Mouse (Mus musculus) embryonic fibroblast, embryonic 13.5 days (primary cell): Measurements from ENCODE around the gene Hacl1.

ENCODE experiments used
- CTCF ChIP-seq: IDR thresholded peaks from 2 replicates; pipeline ENCODE4 v1.5.1; 2011; ENCODE audit warnings: mild to moderate bottlenecking, control low read depth, low read length, moderate library complexity, borderline replicate concordance; ENCODE audit not compliant: insufficient read depth
- POLR2A ChIP-seq: IDR thresholded peaks from 2 replicates; pipeline ENCODE4 v1.6.1; 2011; ENCODE audit warnings: low read depth, mild to moderate bottlenecking, control low read depth, low read length, moderate library complexity

DNA sequence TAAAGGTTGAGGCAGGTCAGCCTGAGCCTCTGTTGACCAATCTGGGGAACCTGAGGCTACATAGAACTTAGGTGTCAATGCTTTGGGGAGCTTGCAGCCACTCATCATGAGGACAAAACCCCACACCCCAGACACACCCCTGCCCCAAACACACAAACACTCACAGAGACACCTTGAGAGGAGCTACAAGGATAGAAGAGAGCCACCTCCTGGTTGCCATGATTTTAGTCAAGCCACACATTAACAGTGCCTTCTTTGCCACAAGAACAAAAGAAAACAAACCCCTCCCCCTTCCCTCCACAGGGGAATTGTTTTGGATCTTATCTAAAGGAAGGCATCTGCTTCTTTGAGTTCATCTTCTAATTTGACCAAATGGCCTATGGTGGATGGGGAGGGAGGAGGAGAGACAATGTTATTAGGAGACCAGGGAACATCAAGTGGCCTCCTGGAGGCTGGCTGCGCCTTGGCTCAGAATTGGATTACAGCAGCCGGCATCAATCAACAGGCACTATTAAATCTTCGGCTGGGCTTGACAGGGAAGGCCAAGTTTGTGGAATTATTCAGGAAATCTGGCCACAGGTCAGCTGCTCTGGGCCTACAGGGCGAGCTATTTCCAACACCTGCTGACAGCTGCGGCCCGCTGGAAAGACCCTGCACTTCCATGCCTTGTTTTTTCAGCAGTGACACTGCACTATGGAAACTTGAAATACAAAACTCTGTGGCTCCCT lies 76.5 kb downstream of the Hacl1 start:
- TF ChIP-seq POLR2A (no peak), CTCF (no peak)
